Mouse (Mus musculus) kidney, postnatal 25 days (tissue): ENCODE results near the gene Arhgap4.
A peak's percentile ranks its signal among the peaks of the same experiment; 100 is the strongest.

Experiments
- DNase-seq, 2 experiments: peaks; one replicate each; pipeline ENCODE4 v3.0.0; 2021; ENCODE audit warnings: mixed read lengths in 2 of 2

Gene Arhgap4

GRCm38 (mm10) chrX:73921823-73922549 is at the start of gene Arhgap4, which contains the start of gene Naa10:
Arhgap4 (minus strand) TSS chrX:73921870.
Naa10 (minus strand) TSS chrX:73921944.
- DNase-seq, result peak; percentile 91 to 94

DNA sequence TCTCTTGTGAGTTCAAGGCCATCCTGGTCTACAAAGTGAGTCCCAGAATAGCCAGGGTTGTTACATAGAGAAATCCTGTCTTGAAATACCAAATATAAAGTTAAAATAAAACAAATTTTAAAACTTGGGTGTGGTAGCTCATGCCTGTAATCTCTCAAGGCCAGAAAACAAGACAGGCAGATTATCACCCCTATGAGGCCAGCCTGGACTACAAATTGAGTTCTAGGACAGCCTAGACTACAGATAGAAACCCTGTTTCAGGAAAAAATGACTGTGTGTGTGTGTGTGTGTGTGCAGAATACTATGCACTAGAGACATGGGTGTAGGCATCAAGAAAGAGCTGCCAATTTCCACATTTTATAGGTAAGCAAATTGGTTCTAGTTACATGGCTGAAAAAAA is 49.1 kb upstream of the Arhgap4 start:
- DNase-seq, result no peak

DNA sequence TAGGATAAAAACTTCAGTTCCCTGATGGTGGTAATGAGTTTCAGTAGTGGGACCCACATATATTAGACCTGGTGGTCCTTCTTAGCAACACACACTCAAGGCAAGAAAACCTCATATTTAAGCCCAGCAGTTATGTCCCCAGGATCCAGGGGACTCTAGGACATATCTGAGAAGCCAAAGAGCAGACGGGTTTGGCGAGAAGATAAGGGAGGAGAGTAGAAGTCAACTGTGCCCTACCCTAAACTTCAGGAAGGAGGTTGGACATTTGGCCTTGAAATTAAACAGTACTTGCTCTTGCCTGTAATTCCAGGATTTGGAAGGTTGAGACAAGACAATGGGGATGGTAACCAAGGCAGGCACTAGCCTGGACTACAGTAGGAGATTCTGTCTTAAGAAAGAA is 48.1 kb upstream of the Arhgap4 start:
- no peak for DNase-seq

GRCm38 (mm10) chrX:73969167-73969566 is 47.5 kb upstream of the Arhgap4 start:
- DNase-seq, result no peak

- DNase-seq, result peak; percentile 93 to 95
Measured at GRCm38 (mm10) chrX:73967177-73968075, 45.8 kb upstream of the Arhgap4 start.

GRCm38 (mm10) chrX:73966248-73967176 is 44.8 kb upstream of the Arhgap4 start, which contains the start of gene Hcfc1:
Hcfc1 (minus strand) TSS chrX:73966357.
- DNase-seq, result peak; percentile 93 to 94

DNA sequence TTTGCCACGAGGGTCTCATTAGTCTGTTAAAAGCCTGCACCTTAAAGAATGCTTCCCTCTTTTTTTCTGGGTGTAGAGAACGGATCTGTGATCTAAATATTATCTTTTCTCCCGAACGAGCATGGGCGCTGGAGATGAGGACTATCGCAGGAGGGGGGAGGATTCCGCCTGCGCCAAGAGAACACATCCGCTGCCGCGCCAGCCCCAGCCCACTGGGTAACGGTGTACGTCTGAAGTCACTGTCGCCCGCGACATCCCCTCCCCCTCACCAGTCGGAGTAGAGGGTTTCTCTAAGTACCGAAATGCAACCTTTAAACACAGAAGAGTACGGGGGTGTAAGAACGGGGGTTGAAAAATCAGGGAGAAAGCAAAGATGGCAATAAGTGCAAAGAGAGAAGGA is 43.6 kb upstream of the Arhgap4 start:
- DNase-seq, result peak; percentile 52 to 73

DNA sequence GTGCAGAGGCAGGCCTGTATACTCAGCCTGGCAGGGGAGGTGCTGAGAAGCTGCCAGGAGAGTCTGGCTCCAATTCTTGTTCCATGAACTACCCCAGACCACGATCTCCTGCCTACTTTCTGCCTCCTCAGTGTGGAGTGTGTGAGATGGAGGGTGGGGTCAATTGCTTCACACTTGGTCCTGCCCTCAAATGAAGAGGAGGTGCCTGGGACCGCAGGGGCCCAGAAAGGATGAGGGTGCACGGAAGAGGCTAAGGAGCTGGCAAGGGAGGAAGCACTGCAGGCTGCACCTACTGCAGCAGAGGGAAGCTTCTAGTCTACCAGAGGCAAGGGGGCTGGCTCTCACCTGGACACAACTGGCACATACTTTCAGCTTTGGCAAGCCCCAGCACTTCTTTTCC is 42.7 kb upstream of the Arhgap4 start:
- DNase-seq, result peak; percentile 9 to 52

DNA sequence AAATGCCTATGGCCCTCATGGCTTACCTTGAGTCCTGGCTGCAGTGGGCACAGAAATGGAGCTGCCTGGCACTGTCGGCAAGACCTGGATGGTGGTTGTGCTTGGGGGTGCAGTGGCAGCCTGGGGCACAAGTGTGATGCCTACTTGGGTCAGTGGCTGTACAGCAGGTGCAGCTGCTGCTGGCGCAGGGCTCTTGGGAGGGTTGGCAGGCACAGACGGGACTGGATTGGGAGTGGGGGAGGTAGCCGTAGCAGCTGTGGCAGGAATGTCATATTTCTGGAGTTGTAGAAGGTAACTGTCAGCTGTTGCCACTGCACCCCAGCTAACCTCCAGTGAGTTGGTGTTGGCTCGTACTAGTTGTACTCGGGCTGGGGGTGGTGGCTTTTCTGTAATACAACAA is 33.3 kb upstream of the Arhgap4 start:
- no peak for DNase-seq

DNA sequence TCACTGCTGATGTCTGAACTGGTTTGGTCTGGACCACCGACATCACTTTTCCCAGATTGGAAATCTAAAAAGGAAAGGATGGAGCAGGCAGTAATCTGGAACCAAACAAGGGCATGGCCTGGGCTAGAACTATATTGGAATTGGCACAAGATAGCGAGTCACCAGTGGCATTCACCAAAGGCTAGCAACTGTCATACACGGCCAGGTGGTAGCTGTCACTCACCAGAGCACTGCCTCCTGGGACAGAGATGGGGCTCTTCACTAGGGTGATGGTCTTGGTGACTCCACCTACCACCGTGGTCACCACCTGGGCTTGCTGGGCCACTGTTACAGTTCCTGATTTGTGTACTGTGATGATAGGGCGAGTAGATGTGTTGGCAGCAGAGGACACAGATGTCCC is 30.9 kb upstream of the Arhgap4 start:
- DNase-seq, result no peak

DNA sequence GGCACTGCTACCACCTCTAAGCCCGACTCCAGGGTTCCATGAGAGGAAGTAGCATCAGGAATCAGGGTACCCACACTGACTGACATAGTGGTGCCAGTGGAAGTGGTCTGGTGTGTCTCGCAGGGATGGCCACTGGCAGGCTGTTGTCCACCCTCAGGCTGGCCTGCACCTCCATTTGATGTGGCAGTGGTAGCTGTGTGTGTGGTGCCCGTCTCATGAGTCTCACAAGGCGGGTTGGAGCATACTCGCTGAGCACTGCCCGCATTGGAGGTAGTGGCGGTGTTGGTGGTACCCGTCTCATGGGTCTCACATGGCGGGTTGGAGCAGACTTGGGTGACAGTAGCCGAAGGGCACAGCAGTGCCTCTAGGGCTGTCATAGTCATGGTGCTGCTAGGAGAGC is 27.7 kb upstream of the Arhgap4 start:
- no peak for DNase-seq

DNA sequence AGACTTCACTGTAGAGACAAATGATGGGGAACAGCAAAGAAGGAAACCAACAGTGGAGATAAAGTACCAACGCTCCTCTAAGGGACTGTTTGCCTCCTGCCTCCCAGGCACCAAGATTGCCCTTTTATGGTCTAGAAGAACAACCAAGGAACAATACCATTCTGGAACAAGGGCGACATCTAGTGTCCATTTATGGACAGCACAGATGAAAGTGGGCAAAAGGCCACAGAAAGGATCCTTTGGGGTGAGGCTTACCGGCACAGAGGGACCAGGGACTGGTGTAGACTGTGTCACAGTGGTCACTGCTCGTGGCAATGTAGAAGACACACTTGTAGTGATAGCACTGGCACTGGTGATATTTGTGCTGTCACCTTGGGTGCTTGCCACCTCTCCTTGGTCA is 27.0 kb upstream of the Arhgap4 start:
- DNase-seq, result peak; percentile 49 to 60

GRCm38 (mm10) chrX:73946896-73947295 is 25.2 kb upstream of the Arhgap4 start:
- DNase-seq, result no peak

GRCm38 (mm10) chrX:73942294-73942693 is 20.6 kb upstream of the Arhgap4 start:
- DNase-seq, result no peak

DNA sequence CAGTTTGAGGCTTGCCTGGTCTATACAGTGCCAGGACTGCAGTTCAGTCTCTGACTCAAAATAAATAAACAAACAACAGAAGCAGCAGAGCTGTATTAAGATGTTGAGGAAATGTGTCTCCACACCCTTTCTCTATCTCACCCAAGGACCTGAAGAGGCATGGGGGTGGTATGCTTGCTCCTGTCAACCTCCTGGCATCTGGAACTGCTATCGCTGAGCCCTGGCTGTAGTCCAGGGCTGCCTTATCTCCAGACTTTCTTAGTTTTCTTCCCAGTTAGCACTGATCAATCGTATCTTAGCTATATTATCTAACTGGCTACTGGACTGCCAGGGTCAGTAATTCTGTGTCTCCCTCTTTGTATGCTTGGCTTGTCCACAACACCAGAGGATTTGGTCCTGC is 20.2 kb upstream of the Arhgap4 start:
- no peak for DNase-seq

- DNase-seq, result no peak
Measured at GRCm38 (mm10) chrX:73931871-73932270, 10.2 kb upstream of the Arhgap4 start.

- DNase-seq, result peak; percentile 83 to 91
Measured at GRCm38 (mm10) chrX:73930402-73931062, 8.9 kb upstream of the Arhgap4 start, which contains the start of gene Renbp. Renbp (minus strand) TSS chrX:73930850.

DNA sequence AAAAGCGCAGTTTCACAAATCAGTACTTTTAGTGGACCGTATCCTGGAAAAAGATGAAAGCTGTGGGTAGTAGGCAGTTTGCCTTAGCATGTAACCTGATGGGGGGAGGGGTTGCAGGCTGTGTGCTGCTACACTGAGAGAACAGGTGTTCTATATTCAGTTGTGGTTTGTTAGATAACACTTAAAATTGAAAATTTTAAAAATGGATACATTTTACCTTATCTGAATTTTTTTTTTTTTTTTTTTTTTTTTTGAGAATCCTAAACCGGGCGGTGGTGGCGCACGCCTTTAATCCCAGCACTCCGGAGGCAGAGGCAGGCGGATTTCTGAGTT is 846 bp upstream of the Arhgap4 start:
- no peak for DNase-seq

GRCm38 (mm10) chrX:73921285-73921822 is 316 bp downstream of the Arhgap4 start:
- no peak for DNase-seq

DNA sequence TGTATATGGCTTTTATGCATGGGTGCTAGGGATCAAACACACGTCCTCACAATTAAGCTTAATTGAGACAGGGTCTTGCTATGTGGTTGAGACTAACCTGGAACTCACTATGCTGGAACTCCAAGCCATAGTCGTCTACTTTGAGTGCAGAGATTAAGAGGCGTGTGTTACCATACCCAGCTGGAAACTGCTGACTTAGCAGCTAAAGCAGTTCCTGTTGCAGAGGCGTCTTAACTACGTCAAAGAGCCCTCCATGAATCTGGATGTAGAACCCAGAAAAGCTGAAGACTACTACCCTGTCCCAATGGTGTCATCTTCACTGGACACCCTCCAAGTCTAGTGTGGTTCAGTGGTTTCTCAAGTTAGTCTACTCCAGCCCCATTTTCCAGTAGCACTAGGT is 3.0 kb downstream of the Arhgap4 start:
- DNase-seq, result no peak

- no peak for DNase-seq
Measured at GRCm38 (mm10) chrX:73916945-73917344, 4.7 kb downstream of the Arhgap4 start.
